Comparison of ENCODE assay signal across 19 mouse cellular contexts in genomic region chr15:30268822-30269221, GRCm38 (mm10).
DNase-seq lines count a peak whose midpoint lies in the region; ATAC-seq and TF ChIP-seq lines count a peak whose summit lies in the region.
"Had no signal": no experiment of that assay in that cellular context is flagged by ENCODE, and none has a peak within 500 bp of the region (broad histone marks: within the 10 kb centered on the region; RNA-seq: fewer than 3 reads in every experiment).

No protein-coding gene starts in this region.

- no peak for DNase-seq in forebrain, embryonic 11.5 days (ENCODE audit: low spot score)
- peak; percentile 52 for DNase-seq in brain, embryonic 14.5 days (ENCODE audit: low read depth)
- DNase-seq: adrenal gland, adult 2 months; adrenal gland, postnatal 10 days; adrenal gland, postnatal 25 days; cerebellum, adult 11-12 months; cerebellum, adult 2 months; cerebellum, adult 9-10 months; cerebellum, postnatal 10 days; cerebellum, postnatal 25 days had no signal

- 42% methylated on average over 10 of the region's 10 CpGs for WGBS in forebrain, embryonic 16.5 days
- 89% methylated on average over 10 of the region's 10 CpGs for WGBS in forebrain, embryonic 11.5 days
- WGBS in hindbrain, embryonic 16.5 days = 75% methylated on average over 10 of the region's 10 CpGs
- 86% methylated on average over 10 of the region's 10 CpGs for WGBS in hindbrain, embryonic 12.5 days
- WGBS in neural tube, embryonic 15.5 days = 51% methylated on average over 10 of the region's 10 CpGs

- no peak overlapping the region for H3K27ac ChIP-seq in forebrain, embryonic 16.5 days (ENCODE audit: low read length)
- H3K27ac ChIP-seq in forebrain, embryonic 11.5 days (ENCODE audit: low read depth, low read length) = no peak overlapping the region
- no peak overlapping the region for H3K27ac ChIP-seq in hindbrain, embryonic 16.5 days (ENCODE audit: low read depth, low read length)
- H3K27ac ChIP-seq in hindbrain, embryonic 12.5 days = no peak overlapping the region
- H3K27ac ChIP-seq in neural tube, embryonic 15.5 days (replicated peaks) = no peak overlapping the region
- H3K27ac ChIP-seq: embryonic facial prominence, embryonic 10.5 days; embryonic facial prominence, embryonic 12.5 days; forebrain, embryonic 12.5 days had no signal

- no peak for TF ChIP-seq POLR2A in brain, embryonic 14.5 days (IDR thresholded peaks at IDR 0.05; ENCODE audit: borderline replicate concordance, extremely low read depth, insufficient read depth, insufficient read length, poor library complexity, severe bottlenecking)

- no peaks in the 10 kb centered on the region for H3K9me3 ChIP-seq in forebrain, embryonic 16.5 days (ENCODE audit: control insufficient read depth, low read length)
- no peaks in the 10 kb centered on the region for H3K9me3 ChIP-seq in forebrain, embryonic 11.5 days (ENCODE audit: control insufficient read depth, low read length)
- no peaks in the 10 kb centered on the region for H3K9me3 ChIP-seq in hindbrain, embryonic 16.5 days (ENCODE audit: control insufficient read depth, low read length)
- H3K9me3 ChIP-seq in hindbrain, embryonic 12.5 days (replicated peaks) = no peaks in the 10 kb centered on the region
- H3K9me3 ChIP-seq in neural tube, embryonic 15.5 days (replicated peaks) = no peaks in the 10 kb centered on the region
- H3K9me3 ChIP-seq: embryonic facial prominence, embryonic 10.5 days; embryonic facial prominence, embryonic 12.5 days; forebrain, embryonic 12.5 days had no signal

- H3K4me2 ChIP-seq in forebrain, embryonic 16.5 days (ENCODE audit: low read length) = no peak overlapping the region
- no peak overlapping the region for H3K4me2 ChIP-seq in forebrain, embryonic 11.5 days (ENCODE audit: low read depth, low read length, severe bottlenecking)
- H3K4me2 ChIP-seq in hindbrain, embryonic 16.5 days (ENCODE audit: low read length) = no peak overlapping the region
- H3K4me2 ChIP-seq in hindbrain, embryonic 12.5 days (replicated peaks) = no peak overlapping the region
- no peak overlapping the region for H3K4me2 ChIP-seq in neural tube, embryonic 15.5 days
- H3K4me2 ChIP-seq: embryonic facial prominence, embryonic 12.5 days; forebrain, embryonic 12.5 days had no signal

- ATAC-seq in forebrain, embryonic 16.5 days = peak; percentile 4; the same call in 1 of the 2 replicates
- no peak for ATAC-seq in forebrain, embryonic 11.5 days (replicated peaks; ENCODE audit: low FRiP score)
- peak; percentile 32; the same call in 1 of the 2 replicates for ATAC-seq in hindbrain, embryonic 16.5 days
- ATAC-seq in hindbrain, embryonic 12.5 days (ENCODE audit: low FRiP score) = no peak
- peak; percentile 62; the same call in 1 of the 2 replicates for ATAC-seq in neural tube, embryonic 15.5 days (ENCODE audit: low FRiP score)
- no peak for ATAC-seq in erythroid progenitor cell, adult 5-6 weeks (replicated peaks; ENCODE audit: low FRiP score, poor library complexity, severe bottlenecking)
- ATAC-seq: forebrain, embryonic 14.5 days had no signal

- no peak overlapping the region for H3K9ac ChIP-seq in forebrain, embryonic 16.5 days (replicated peaks; ENCODE audit: low read depth, low read length)
- H3K9ac ChIP-seq in forebrain, embryonic 11.5 days (ENCODE audit: low read length) = no peak overlapping the region
- H3K9ac ChIP-seq in hindbrain, embryonic 16.5 days (ENCODE audit: low read depth, low read length) = no peak overlapping the region
- H3K9ac ChIP-seq in hindbrain, embryonic 12.5 days = no peak overlapping the region
- H3K9ac ChIP-seq in neural tube, embryonic 15.5 days (replicated peaks) = no peak overlapping the region
- H3K9ac ChIP-seq: embryonic facial prominence, embryonic 12.5 days; forebrain, embryonic 12.5 days had no signal

- H3K27me3 ChIP-seq in forebrain, embryonic 16.5 days (replicated peaks; ENCODE audit: control insufficient read depth, insufficient read depth, low read length) = no peaks in the 10 kb centered on the region
- H3K27me3 ChIP-seq in forebrain, embryonic 11.5 days (ENCODE audit: control insufficient read depth, insufficient read depth, low read length) = no peaks in the 10 kb centered on the region
- H3K27me3 ChIP-seq in hindbrain, embryonic 16.5 days (replicated peaks; ENCODE audit: control insufficient read depth, insufficient read depth, low read length) = no peaks in the 10 kb centered on the region
- H3K27me3 ChIP-seq in hindbrain, embryonic 12.5 days = no peaks in the 10 kb centered on the region
- H3K27me3 ChIP-seq in neural tube, embryonic 15.5 days (replicated peaks) = no peaks in the 10 kb centered on the region
- H3K27me3 ChIP-seq: embryonic facial prominence, embryonic 12.5 days; forebrain, embryonic 12.5 days had no signal

- no peak for TF ChIP-seq CTCF in brain, embryonic 14.5 days (IDR thresholded peaks at IDR 0.05; ENCODE audit: borderline replicate concordance, extremely low read depth, insufficient read depth, insufficient read length)

- no peaks in the 10 kb centered on the region for H3K36me3 ChIP-seq in forebrain, embryonic 16.5 days (ENCODE audit: control insufficient read depth, insufficient read depth)
- H3K36me3 ChIP-seq in forebrain, embryonic 11.5 days (ENCODE audit: control insufficient read depth, insufficient read depth, low read length) = no peaks in the 10 kb centered on the region
- no peaks in the 10 kb centered on the region for H3K36me3 ChIP-seq in hindbrain, embryonic 16.5 days (ENCODE audit: control insufficient read depth, insufficient read depth, low read length)
- no peaks in the 10 kb centered on the region for H3K36me3 ChIP-seq in hindbrain, embryonic 12.5 days
- H3K36me3 ChIP-seq in neural tube, embryonic 15.5 days = no peaks in the 10 kb centered on the region
- H3K36me3 ChIP-seq: embryonic facial prominence, embryonic 10.5 days; embryonic facial prominence, embryonic 12.5 days; forebrain, embryonic 12.5 days had no signal

- H3K4me3 ChIP-seq in forebrain, embryonic 16.5 days (replicated peaks; ENCODE audit: low read length) = no peak overlapping the region
- H3K4me3 ChIP-seq in forebrain, embryonic 11.5 days (ENCODE audit: low read depth, low read length) = no peak overlapping the region
- H3K4me3 ChIP-seq in hindbrain, embryonic 16.5 days (ENCODE audit: low read length) = no peak overlapping the region
- H3K4me3 ChIP-seq in hindbrain, embryonic 12.5 days = no peak overlapping the region
- H3K4me3 ChIP-seq in neural tube, embryonic 15.5 days (replicated peaks) = no peak overlapping the region
- H3K4me3 ChIP-seq: embryonic facial prominence, embryonic 10.5 days; embryonic facial prominence, embryonic 12.5 days; forebrain, embryonic 12.5 days had no signal

- peaks cover 19% of the 10 kb centered on the region for H3K4me1 ChIP-seq in forebrain, embryonic 16.5 days (replicated peaks; ENCODE audit: control insufficient read depth, insufficient read depth, low read length)
- H3K4me1 ChIP-seq in forebrain, embryonic 11.5 days (replicated peaks; ENCODE audit: control insufficient read depth, insufficient read depth, low read length) = no peaks in the 10 kb centered on the region
- no peaks in the 10 kb centered on the region; the same call in 1 of the 2 replicates for H3K4me1 ChIP-seq in hindbrain, embryonic 16.5 days (ENCODE audit: control insufficient read depth, insufficient read depth, low read depth, low read length)
- H3K4me1 ChIP-seq in hindbrain, embryonic 12.5 days = no peaks in the 10 kb centered on the region
- H3K4me1 ChIP-seq in neural tube, embryonic 15.5 days = no peaks in the 10 kb centered on the region
- H3K4me1 ChIP-seq: embryonic facial prominence, embryonic 10.5 days; embryonic facial prominence, embryonic 12.5 days had no signal

Comparison
In these comparisons a context has a peak if more than half of its experiments do, and no peak if none do; other contexts are left out.
1. ATAC-seq: peak in forebrain, embryonic 16.5 days (single experiment), hindbrain, embryonic 16.5 days (single experiment) and neural tube, embryonic 15.5 days (single experiment); none in forebrain, embryonic 11.5 days (single experiment), hindbrain, embryonic 12.5 days (single experiment) and erythroid progenitor cell, adult 5-6 weeks (single experiment).